Mouse (Mus musculus) E14TG2a.4 (cell line): ENCODE measurements at regions not wholly inside any gene's neighbourhood (a gene's known extent, or its start where the extent isn't known, plus 50 kb on each side); places are given as distances from the start of the nearest gene placed in this dataset.

Experiments used
- CTCF ChIP-seq: conservative IDR thresholded peaks from 2 replicates; pipeline ENCODE4 v1.5.1; 2014; ENCODE audit warnings: low read length
- NANOG ChIP-seq: IDR thresholded peaks from 2 replicates; pipeline ENCODE4 v1.6.1; 2014; ENCODE audit warnings: borderline replicate concordance, low read length, mixed read lengths
- POU5F1 ChIP-seq: IDR thresholded peaks from 2 replicates; pipeline ENCODE4 v1.6.1; 2014; ENCODE audit warnings: low read length, borderline replicate concordance

GRCm38 (mm10) chr6:82855401-82855800 lies 81.1 kb upstream of the Hk2 start:
- TF ChIP-seq CTCF (no peak), POU5F1 (no peak), NANOG (no peak)
